Mouse (Mus musculus): ENCODE results near the gene Prss57.

DNA sequence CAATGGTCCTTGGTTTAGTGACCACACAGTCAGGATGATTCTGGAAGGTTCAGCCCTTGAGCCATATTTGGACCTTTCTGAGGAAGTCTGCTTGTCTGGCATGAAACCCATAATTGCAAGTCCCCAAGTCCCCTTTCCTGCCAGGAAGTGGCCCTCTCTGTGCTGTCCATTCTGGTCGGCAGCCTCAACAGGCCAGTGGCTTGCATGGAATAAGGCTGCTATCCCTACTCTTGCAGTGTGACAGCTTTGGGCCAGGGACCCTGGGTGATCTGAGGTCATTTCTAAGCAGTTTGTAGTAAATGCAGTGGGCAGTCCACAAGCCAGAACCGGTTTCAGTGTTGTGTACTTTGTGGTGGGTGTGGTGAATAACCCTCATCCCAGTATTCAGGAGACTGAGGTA, 47.4 kb upstream of the Prss57 start:
- TF ChIP-seq CTCF (IDR thresholded peaks at IDR 0.05 in 2 of 3, conservative IDR thresholded peaks at IDR 0.05 in 1 of 3; ENCODE audit: control insufficient read depth in 1 of 3, insufficient read depth in 1 of 3, low read depth in 2 of 3, low read length in 3 of 3, poor library complexity in 1 of 3, severe bottlenecking in 1 of 3) (no peak), JUND (IDR thresholded peaks at IDR 0.05; ENCODE audit: low read depth, low read length) (no peak), GATA1 (IDR thresholded peaks at IDR 0.05; ENCODE audit: low read depth, low read length) (no peak), MYC (IDR thresholded peaks at IDR 0.05; ENCODE audit: low read depth, low read length) (no peak), MEF2A (IDR thresholded peaks at IDR 0.05; ENCODE audit: extremely low read depth, insufficient replicate concordance, low read depth, low read length, poor library complexity, severe bottlenecking) (no peak), RAD21 (IDR thresholded peaks at IDR 0.05; ENCODE audit: low read depth, low read length) (no peak)

Measured in MEL (cell line).